Mouse (Mus musculus) layer of hippocampus, adult 11-12 months (tissue): ENCODE data around the gene Pth.

Source experiments
- DNase-seq: peaks from one replicate; pipeline ENCODE4 v3.0.0; 2022; ENCODE audit warnings: low spot score

Pth gene

DNA sequence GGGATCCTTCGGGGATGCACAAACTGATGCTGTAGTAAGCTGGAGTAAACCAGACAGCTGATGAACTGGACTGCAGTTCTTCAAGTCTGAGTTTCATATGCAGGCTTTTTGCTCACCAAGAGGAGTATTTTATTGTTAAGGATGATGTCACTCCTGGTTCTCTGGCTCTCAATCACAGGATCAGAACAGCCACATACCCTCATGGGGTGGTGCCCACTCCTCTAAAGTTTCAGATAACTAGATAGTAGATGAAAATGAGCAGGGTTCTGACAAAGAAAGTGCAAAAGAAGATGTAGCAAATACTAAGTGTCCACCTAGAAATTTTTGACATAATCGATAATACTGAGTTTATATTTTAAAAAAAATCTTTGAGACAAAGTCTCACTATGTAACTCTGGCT lies at the start of gene Pth:
TSS of gene Pth (minus strand) at position 101 of the 400 bp plus-strand sequence.
- DNase-seq, result no peak

DNA sequence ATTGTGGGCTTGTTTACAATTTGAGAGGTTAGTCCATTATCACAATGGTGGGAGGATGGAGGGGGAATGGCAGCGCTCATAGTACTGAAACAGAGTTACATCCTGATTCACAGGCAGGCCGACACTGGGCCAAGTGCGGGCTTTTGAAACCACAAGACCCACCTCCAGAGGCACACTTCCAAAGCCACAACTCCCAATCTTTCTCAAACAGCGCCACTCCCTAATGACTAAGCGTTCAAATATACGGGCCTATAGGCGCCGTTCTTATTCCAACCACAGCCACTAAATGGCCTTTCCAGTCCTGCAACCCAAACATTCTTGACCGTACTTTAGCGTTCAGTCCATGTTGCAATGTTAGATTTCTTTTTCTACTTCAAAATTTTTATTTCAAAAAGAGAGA lies 47.9 kb upstream of the Pth start:
- no peak for DNase-seq

DNA sequence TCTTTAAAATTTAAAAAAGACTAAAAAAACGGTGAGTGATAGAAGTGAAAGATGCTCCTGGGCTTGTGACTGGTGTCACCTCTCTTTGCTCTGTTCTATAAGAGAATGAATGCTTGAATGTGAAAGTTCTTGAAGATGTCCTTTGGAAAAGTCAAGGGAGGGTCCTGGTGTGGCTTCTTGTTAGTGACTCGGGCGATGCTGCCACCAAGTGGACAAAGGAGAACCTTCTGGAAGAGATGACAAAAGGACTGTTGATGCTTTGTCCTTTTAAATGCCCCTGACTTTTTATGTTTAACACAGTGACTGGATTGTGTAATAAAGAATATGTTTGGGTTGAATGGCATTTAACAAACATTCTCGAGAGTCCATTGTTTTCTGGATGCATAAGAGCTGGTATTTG lies 45.9 kb upstream of the Pth start:
- peak; percentile 51 for DNase-seq

DNA sequence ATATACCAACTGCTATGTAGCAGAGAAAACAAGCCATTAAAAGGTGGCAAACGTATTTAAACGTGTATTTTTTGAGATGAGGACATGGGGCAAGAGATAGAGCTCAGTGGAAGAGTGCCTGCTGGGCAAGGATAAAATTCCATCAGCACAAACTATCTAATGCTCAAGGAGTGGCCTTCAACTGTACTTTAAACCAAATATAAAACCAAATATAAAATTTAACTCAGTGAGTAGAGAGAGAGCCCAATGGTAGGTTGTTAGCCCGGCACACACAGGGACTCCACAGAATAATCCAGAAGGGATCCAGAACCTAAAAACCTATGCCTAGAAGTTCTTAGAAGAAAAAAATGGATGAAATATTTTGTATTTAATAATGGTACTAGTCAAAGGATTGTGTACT lies 45.1 kb upstream of the Pth start:
- DNase-seq, result no peak

DNA sequence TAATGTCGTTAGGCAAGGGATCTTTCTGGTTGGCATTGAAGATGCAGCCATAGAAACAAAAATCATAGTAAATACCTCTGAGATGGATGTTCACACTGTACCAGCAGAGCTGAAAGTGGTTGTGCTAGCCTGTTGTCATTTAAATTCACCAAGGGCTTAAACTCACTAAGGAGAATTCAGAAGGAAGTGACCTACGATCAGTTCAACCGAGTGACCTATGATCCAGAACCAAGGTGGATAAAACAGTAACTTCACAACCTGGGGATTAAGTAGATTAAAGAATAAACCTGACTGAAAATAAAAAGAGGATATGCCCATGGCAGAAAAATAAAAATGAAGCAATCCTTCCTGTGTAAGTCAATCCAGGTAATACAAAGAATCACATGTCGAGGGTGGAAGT lies 44.5 kb upstream of the Pth start:
- DNase-seq, result no peak

DNA sequence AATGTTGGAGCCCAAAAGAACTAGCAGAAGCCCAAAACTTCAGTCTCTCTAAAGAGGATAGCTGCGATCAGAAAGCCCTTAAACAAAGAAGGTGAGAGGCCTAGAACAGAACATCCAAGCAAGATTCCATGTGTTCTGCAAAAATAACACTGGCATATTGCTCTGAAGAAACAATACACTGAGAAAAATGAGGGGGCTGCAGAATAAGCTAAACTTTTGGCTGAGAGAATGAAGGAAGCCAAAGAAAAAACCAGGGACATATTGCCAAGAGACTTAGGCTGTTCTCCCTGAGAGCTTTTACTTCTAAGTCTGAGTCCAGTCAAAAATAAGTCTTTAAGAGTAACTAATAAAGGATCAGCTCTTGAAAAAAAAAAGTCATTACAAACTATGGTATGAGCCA lies 32.4 kb upstream of the Pth start:
- peak; percentile 8 for DNase-seq

DNA sequence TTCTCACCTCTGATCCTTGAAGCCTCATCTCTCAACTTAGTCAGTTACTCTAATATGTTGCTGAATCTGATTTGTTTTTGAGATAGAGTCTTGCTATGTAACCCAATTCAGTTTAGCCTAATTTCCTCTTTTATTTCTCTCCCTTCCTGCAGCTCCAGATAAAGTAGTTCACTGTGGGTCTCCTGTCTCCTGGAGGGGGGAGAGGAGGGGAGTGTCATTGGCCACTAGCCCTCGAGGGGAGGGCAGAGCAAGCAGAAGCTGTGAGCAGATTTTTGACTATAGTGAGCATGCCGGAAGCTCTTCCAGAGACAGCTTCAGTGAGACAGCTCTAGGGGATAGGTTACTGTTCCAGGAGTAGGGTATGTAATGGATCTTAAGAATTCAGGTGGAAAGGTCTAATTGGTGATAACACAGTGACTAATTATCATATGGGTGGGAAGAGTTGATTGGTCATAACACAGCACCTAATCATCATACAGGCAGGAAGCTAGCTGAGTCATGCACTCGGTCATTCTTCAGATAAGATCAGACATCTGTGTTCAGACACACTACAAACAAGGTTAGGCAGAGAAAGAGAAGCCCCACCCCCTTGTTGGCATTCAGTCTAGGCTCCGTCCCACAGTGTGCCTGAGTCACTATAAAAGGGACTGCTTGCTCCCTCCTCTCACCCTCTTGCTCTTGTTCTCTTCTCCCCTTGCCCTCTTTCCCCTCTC lies 30.9 kb upstream of the Pth start:
- no peak for DNase-seq

DNA sequence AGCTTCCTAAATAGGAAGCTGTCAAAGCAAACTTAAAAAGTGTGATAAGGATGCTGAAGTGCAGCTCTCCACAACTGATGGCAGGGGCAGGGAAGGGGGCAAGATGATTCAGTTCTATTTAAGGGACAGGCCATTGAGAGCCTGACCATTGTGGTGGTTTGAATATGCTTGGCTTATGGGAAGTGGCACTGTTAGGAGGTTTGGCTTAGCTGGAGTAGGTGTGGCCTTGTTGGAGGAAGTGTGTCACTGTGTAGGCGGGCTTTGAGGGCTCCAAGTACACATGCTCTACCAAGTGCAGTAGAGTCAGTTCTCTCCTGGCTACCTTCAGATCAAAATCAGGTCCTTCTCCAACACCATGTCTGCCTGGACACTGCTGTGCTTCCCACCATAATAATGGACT lies 28.2 kb upstream of the Pth start:
- no peak for DNase-seq

DNA sequence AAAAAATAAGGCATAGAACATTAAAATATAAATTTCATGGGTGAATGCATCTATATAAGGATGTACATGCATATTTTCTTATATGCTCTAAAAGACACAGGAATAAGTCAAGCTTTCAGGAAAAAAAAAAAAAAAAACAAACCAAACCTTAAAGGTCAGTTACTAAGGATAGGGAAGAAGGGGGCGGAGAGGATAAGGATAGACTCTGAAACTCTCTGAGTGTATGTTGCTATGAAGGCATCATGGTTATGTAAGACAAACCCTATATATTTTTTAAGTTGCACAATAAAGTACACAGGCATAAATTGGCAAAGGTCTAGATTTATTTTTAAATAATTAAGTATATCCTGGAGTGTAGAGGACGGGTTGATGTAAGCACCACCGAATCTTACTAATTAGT lies 26.9 kb upstream of the Pth start:
- DNase-seq, result no peak

DNA sequence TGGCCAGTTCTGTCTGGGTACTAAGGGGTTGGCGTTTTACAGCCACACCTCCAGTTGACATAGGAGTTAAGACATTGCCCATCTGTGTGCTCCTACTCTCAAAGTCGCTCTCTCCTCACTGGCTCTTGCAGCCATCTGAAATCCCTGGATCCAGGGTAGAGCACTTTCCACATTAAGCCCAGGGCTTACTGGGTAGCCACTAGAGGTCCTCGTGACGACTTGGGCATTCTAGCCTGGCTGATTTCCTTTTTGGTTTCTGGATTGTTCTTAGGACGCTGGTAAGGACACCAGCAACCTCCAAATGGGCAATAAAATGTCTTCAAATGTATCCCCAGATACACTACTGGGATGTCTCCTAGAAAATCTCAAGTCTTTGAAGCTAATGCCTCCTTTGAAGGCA lies 20.3 kb upstream of the Pth start:
- no peak for DNase-seq

DNA sequence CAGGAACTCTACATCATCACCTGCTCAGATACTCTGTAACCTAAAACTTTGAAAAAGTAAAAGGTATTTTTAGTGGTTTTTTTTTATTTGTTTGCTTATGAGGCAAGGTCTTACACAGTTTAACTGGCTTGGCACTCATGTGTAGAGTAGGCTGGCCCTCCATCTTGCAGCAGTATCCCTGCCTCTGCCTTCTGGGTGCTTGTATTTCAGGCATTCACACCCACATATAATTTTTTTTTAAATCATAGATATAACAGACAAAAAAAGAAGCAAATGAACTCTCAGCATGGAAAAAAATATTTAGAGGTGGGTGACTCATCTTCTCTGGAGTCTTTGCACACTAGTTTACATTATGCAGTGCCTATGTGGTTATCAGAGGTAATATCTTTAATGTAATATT lies 9.7 kb upstream of the Pth start:
- DNase-seq, result no peak

DNA sequence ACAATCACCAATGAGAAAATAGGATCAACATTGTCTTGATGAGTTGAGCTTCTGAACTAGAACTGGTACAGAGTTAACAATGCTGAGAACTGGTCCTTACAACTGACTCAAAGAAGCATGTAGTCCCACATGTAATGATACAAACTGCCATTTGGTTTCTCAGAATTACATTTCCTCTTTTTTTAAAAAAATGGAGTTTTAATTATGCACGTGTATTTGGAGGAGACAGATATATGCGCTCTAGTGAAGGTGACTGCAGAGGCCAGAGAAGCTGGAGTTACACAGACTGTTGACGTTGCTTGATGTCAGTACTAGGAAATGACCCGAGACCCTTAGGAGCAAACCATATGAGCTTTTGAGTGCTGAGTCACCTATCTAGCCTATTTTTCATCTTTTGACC lies 8.3 kb upstream of the Pth start:
- no peak for DNase-seq

DNA sequence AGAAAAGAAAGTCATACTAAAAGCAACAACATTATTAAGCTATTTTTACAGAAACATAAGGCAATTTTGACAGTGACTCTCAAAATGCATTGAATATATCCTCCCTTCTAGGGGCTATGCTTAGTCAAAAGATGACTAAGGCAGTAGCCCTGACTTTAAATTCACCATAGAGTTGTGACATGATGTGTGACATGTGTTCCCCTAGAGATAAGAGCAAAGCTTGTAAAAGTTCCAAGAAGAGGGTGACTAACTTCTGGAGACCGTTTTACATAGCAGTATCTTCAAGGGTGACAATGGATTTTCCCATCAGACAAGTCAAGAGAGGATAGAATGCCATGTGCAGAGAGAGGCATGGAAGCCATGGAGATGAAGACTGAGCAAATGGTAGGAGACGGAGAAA lies 3.2 kb upstream of the Pth start:
- DNase-seq, result no peak

DNA sequence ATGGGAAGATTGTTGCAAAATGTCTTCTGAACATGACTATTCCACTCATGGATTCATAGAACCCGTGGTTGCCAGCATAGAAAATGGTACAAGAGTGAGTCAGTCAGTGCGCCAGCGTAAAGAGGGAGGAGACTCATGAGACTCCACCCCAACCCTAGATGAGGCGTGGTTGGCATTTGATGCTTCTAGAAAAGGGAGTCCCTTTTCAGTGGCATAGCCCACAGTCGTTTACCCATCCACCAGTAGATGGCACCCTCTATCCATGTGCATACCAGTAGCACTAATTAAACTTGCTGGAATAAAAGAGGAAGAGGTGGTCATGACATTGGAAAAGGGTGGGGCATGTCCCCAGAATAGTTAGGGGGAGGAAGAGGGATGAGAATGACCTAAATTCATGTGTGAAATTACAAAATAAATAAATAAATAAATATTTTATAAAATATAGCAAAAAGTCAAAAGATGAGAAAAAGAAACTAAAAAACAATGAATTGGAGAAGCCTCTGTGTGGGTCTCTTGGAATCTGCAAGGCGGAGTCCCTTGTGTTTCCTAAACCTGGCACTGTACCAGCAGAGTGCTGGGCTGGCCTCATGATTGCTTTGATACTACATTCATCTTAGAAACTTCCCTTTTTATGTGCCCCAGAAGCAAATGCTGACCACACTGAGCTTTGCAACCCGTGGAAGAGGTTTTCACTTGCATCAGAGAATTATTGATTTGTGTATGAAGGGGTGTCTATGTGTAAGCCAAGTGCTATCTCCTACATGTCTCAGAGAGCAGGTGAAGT lies 10.3 kb downstream of the Pth start:
- DNase-seq, result peak; percentile 78

DNA sequence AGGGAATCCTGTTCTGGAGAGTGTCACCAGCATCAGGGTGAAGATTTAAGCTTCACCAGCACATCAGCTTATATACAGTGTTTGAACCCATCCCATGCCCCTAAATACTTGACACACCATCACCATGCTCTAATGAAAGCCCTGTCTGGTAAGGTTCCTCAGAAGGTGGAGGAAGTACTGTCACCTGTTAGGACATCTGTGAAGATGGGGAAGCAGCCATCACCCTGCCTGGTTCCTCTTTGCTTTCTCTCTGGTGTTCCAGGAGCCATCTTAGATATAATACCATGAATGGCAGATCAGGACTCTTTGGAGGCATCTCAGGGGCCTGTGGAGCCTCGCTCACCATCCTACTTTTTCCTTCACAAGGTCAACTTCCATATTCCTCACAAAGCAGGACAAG lies 15.7 kb downstream of the Pth start:
- DNase-seq, result no peak

DNA sequence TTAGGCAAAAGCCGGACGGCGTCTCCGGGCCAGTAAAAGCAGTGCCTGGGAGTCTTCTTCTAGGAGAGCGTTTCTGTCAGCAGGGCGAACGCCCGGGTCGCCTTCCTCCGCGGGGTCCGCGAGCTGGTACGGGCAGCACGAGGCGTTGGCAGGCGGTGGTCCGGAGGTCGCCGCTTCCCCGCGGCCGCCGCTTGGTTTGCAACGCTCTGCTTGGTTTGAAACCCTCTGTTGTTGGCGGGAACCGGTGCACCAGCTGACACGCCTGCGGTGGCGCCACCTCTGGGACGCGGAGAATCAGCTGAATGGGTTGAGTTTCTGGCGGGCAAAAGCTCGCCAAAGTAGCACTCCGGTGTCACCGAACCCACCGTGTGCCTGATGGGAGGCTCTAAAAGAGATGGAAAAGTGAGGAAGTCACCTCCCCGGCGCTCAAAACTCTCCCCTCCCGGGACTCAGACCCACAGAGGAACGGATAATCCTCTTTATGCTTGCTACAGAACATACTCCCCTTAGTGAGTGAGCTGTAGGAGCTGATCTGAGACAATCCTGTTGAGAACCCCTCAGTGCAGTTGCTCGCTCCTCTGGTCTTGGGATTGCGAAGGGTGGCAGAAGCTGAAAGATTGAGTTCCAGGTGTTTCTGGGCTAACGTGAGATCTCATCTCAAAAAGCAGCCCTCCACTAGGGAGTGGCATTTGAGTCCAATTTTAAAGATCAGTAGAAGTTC lies 18.6 kb downstream of the Pth start:
- peak; percentile 66 for DNase-seq

DNA sequence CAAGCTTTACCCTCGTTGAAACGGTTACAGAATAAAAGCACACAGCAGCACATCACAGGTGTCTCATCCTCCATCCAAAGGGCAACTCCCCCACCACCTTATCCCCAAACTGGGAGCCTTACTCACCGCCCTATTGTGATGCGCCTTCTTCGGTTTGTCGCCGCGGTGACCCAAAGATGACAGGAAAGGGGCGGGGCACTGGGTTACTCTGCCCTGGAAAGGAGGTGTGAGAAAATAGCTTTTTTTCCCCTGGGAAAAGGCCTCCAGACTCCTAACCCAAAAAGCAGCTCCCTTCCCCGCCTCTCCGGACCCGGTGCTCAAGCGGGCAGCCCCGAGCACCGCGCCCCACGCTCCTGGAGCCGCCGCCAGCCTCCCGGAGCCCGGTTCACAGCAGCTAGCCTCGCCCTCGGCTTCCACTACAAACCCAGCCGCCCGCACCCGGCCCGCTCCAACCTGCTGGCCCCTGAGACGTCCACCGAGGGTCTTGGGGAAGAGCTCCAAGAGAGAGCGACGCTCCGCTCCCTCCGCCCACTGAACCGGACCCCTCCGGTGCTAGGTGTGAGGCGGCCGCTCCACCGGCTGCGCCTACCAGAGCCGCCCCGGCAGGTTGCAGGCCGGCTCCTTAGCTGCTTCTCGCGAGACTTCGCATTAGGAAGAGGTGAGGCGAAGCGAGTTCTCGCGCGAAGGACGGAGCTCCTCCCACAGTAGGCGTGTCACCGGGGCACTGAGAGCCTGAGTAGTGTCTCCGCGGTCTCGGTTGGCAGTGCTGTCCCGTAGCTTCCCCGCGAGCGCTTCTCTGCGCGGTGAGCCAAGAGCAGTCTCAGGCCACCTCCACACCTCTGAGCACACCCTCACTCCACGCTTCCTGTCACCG lies 19.4 kb downstream of the Pth start, which contains the start of gene Btbd10:
TSS of gene Btbd10 (minus strand) at position 647 of the 874 bp plus-strand sequence.
- peak; percentile 97 for DNase-seq

DNA sequence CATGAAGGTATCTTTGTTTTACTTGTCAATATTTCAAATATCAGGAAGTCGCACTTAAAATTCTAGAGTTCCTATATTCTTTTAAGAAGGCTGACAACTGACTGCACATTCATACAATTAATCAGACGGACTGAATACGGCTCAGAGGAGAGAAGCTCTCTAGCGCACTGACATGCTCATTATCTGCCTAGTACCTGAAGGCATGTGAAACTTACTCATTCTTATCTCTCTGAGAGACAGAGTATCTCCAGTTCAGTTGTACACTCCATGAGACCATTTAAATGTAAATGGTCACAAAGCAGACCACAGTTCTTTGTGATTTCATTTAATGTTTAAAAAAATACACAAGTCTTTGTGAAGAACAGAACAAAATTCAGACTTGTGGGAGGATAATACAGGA lies 20.9 kb downstream of the Pth start:
- no peak for DNase-seq

DNA sequence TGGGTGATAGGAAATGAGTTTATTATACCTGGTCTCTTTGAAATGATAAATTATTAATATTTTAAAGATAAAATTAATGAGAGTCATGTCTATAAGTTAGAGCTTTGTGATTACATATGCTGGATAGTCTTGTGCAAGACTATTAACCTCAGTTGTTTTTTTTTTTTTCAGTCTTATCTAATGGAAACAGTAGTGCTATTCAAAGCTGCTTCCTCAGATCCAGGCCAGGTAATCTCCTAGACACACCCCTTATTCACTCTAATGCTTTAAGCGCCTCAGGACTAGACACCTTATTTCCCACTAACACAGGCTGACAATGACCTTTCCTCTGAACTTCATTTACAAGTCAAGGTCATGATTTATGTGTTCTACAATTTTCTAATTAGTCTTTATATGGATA lies 39.3 kb downstream of the Pth start:
- DNase-seq, result no peak

DNA sequence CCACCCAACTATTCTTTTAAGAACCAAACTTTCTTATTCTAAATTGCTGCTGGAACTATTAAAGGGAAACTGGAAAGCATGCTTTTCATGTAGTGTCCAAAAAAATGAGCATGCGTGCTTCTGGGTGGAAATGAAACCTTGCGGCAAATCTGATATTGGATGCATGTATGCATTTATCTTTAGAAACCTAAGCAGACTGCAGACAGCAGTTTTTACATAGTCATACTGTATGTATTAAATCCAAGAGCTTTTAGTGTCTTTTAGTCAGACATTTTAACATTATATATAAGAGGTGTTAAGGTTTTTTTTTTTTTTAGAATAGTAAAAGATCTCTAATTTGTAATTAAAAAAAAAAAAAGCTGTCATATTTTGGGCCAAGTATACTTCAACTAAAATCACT lies 40.7 kb downstream of the Pth start:
- DNase-seq, result no peak

DNA sequence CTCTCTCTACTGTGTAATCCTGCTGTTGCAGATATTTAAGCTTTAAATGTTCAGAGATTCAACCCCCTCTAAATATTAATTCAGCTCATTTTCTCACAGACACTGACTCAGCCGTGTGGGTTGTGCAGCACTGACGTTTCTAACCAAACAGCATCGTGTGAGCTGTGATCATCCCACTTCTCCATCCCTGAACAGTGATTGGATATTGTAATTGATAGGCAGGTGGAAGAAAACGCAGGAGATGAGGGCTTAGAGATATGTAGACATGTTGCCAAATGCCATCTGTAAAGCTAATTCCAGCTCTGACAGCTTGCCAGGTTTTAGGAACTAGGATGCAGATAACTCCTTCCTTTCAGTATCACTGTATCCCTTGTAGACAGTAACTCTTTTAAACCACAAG lies 41.1 kb downstream of the Pth start:
- peak; percentile 80 for DNase-seq
